Mouse (Mus musculus): ENCODE measurements at regions not wholly inside any gene's neighbourhood (a gene's known extent, or its start where the extent isn't known, plus 50 kb on each side); places are given as distances from the start of the nearest gene placed in this dataset.

GRCm38 (mm10) chr13:93243076-93243475 is 50.9 kb upstream of the Tent2 start:
- DNase-seq, result peak; percentile 85 to 90

GRCm38 (mm10) chr13:93248711-93249110 is 50.7 kb upstream of the Homer1 start:
- DNase-seq, result no peak

Measured in adrenal gland, postnatal 36 days (tissue).